ENCODE assay signal across 8 mouse cellular contexts in the genomic region with DNA sequence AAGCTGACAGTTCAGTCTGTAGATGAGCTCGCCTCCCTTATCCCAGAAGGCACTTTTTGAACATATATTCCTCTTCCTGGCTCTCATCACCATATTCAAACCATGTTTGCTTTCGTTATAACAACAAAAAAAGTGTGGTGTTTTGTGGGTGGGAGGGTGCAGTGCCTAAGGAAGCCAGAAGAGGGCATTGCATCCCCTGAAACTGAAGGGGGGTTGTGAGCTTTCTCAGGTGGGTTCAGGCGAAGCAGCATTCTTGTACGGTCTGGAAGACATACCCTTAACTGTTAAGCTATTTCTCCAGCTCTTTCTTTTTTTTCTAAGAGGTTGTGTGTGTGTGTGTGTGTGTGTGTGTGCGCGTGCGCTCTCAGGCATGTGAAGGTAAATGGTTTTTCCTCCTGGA. TPM values are rescaled to one million over a fixed set of nuclear protein-coding genes. Genes with fewer than 3 reads are reported as not detected.
DNase-seq lines count a peak whose midpoint lies in the region; ATAC-seq and TF ChIP-seq lines count a peak whose summit lies in the region.

No protein-coding gene starts in this region.

- no peak overlapping the region for H3K9ac ChIP-seq in kidney, embryonic 15.5 days

- no peaks in the 10 kb centered on the region for H3K9me3 ChIP-seq in heart, embryonic 10.5 days
- no peaks in the 10 kb centered on the region for H3K9me3 ChIP-seq in kidney, embryonic 15.5 days (replicated peaks)

- 32% methylated on average over 7 of the region's 7 CpGs for WGBS in heart, embryonic 10.5 days
- WGBS in kidney, embryonic 15.5 days = 37% methylated on average over 7 of the region's 7 CpGs
- WGBS in lung, adult 2 months = 29% methylated on average over 7 of the region's 7 CpGs

- TF ChIP-seq CTCF in lung, adult 2 months (IDR thresholded peaks at IDR 0.05; ENCODE audit: insufficient read depth, low read length) = peak; percentile 86

- TF ChIP-seq POLR2A in lung, adult 2 months (IDR thresholded peaks at IDR 0.05; ENCODE audit: borderline replicate concordance, extremely low read depth, low read depth, low read length) = no peak

- DNase-seq in urinary bladder, adult 18-20 months (ENCODE audit: low spot score in 2 of 2) = peak; percentile 39 to 45
- DNase-seq in urinary bladder, adult 2 months (ENCODE audit: low spot score) = no peak
- peak; percentile 51 to 70 for DNase-seq in cerebellum, postnatal 25 days
- DNase-seq in heart, embryonic 10.5 days (ENCODE audit: low spot score) = no peak
- DNase-seq in lung, adult 2 months = peak; percentile 71
- DNase-seq in retina, postnatal 1 day = peak; percentile 68

- peak overlapping the region; percentile 75 for H3K4me3 ChIP-seq in heart, embryonic 10.5 days
- peak overlapping the region; percentile 55; the same call in 1 of the 2 replicates for H3K4me3 ChIP-seq in kidney, embryonic 15.5 days (replicated peaks)
- no peak overlapping the region for H3K4me3 ChIP-seq in lung, adult 2 months (replicated peaks; ENCODE audit: extremely low read depth, low read depth, low read length)

- H3K4me1 ChIP-seq in heart, embryonic 10.5 days = peaks cover 61% of the 10 kb centered on the region
- H3K4me1 ChIP-seq in kidney, embryonic 15.5 days = peaks cover 67% of the 10 kb centered on the region
- H3K4me1 ChIP-seq in lung, adult 2 months (ENCODE audit: control insufficient read depth, insufficient read depth, low read length) = peaks cover 15% of the 10 kb centered on the region

- H3K4me2 ChIP-seq in kidney, embryonic 15.5 days = peak overlapping the region; percentile 97

- H3K36me3 ChIP-seq in heart, embryonic 10.5 days = peaks cover 44% of the 10 kb centered on the region
- H3K36me3 ChIP-seq in kidney, embryonic 15.5 days = peaks cover 44% of the 10 kb centered on the region

- H3K27me3 ChIP-seq in heart, embryonic 10.5 days (ENCODE audit: insufficient read depth, poor library complexity, severe bottlenecking) = peaks cover 17% of the 10 kb centered on the region
- peaks cover 16% of the 10 kb centered on the region for H3K27me3 ChIP-seq in kidney, embryonic 15.5 days

- no peak for ATAC-seq in kidney, embryonic 15.5 days (replicated peaks; ENCODE audit: low FRiP score)
- no peak for ATAC-seq in activated CD4-positive, CD25-positive, alpha-beta regulatory T cell, adult 4 months

- peak overlapping the region; percentile 90; the same call in 1 of the 2 replicates for H3K27ac ChIP-seq in heart, embryonic 10.5 days
- peak overlapping the region; percentile 78 for H3K27ac ChIP-seq in kidney, embryonic 15.5 days

RNA-seq across cellular contexts. Expression of a gene that starts 3.1 kb away (rescaled TPM):
- 97.4 and 121 TPM in 2 replicates for polyA plus RNA-seq in urinary bladder, adult 2 months (2012; rRNA removed)
- polyA plus RNA-seq in heart, embryonic 10.5 days (2016; fragmentation: Nextera tagmentation; extraction: Ambion mirVana) = 9.5 and 11.4 TPM in 2 replicates
- 9.6 TPM in 2 replicates for polyA plus RNA-seq in kidney, embryonic 15.5 days (2015; fragmentation: Nextera tagmentation; extraction: Ambion mirVana)
- 80.8 and 125 TPM in 2 replicates for polyA plus RNA-seq in lung, adult 2 months (2012; rRNA removed)
- polyA plus RNA-seq in activated CD4-positive, CD25-positive, alpha-beta regulatory T cell, adult 4 months (2017; shearing (Covaris generic)) = 10 to 100 TPM; 28.9 to 30.5 TPM

RNA-seq across cellular contexts. Expression of a gene that starts 5.9 kb away (rescaled TPM):
- 49.4 and 49.5 TPM in 2 replicates for polyA plus RNA-seq in urinary bladder, adult 2 months (2012; rRNA removed)
- 104 and 119 TPM in 2 replicates for polyA plus RNA-seq in heart, embryonic 10.5 days (2016; fragmentation: Nextera tagmentation; extraction: Ambion mirVana)
- 125 and 129 TPM in 2 replicates for polyA plus RNA-seq in kidney, embryonic 15.5 days (2015; fragmentation: Nextera tagmentation; extraction: Ambion mirVana)
- polyA plus RNA-seq in lung, adult 2 months (2012; rRNA removed) = 27.4 and 30.4 TPM in 2 replicates
- 10 to 100 TPM; 68.9 to 91.0 TPM for polyA plus RNA-seq in activated CD4-positive, CD25-positive, alpha-beta regulatory T cell, adult 4 months (2017; shearing (Covaris generic))

RNA-seq across cellular contexts. Expression of a gene that starts 6.0 kb away (rescaled TPM):
- 215 and 231 TPM in 2 replicates for polyA plus RNA-seq in urinary bladder, adult 2 months (2012; rRNA removed)
- polyA plus RNA-seq in heart, embryonic 10.5 days (2016; fragmentation: Nextera tagmentation; extraction: Ambion mirVana) = 810 and 835 TPM in 2 replicates
- 808 and 824 TPM in 2 replicates for polyA plus RNA-seq in kidney, embryonic 15.5 days (2015; fragmentation: Nextera tagmentation; extraction: Ambion mirVana)
- polyA plus RNA-seq in lung, adult 2 months (2012; rRNA removed) = 93.2 and 117 TPM in 2 replicates
- 100 to 1,000 TPM; 246 to 312 TPM for polyA plus RNA-seq in activated CD4-positive, CD25-positive, alpha-beta regulatory T cell, adult 4 months (2017; shearing (Covaris generic))

RNA-seq across cellular contexts. Expression of a gene that starts 6.2 kb away (rescaled TPM):
- not detected in 2 replicates for polyA plus RNA-seq in urinary bladder, adult 2 months (2012; rRNA removed)
- not detected in 2 replicates for polyA plus RNA-seq in heart, embryonic 10.5 days (2016; fragmentation: Nextera tagmentation; extraction: Ambion mirVana)
- not detected in 2 replicates for polyA plus RNA-seq in kidney, embryonic 15.5 days (2015; fragmentation: Nextera tagmentation; extraction: Ambion mirVana)
- polyA plus RNA-seq in lung, adult 2 months (2012; rRNA removed) = not detected in 2 replicates
- not detected for polyA plus RNA-seq in activated CD4-positive, CD25-positive, alpha-beta regulatory T cell, adult 4 months (2017; shearing (Covaris generic))

RNA-seq across cellular contexts. Expression of a gene that starts 15.0 kb away (rescaled TPM):
- 26.9 and 28.5 TPM in 2 replicates for polyA plus RNA-seq in urinary bladder, adult 2 months (2012; rRNA removed)
- 8.4 and 14.7 TPM in 2 replicates for polyA plus RNA-seq in heart, embryonic 10.5 days (2016; fragmentation: Nextera tagmentation; extraction: Ambion mirVana)
- polyA plus RNA-seq in kidney, embryonic 15.5 days (2015; fragmentation: Nextera tagmentation; extraction: Ambion mirVana) = 25.3 and 27.0 TPM in 2 replicates
- 9.5 and 10.5 TPM in 2 replicates for polyA plus RNA-seq in lung, adult 2 months (2012; rRNA removed)
- 1 to 10 TPM; 2.6 to 3.0 TPM for polyA plus RNA-seq in activated CD4-positive, CD25-positive, alpha-beta regulatory T cell, adult 4 months (2017; shearing (Covaris generic))

Comparison
In these comparisons a context has a peak if more than half of its experiments do, and no peak if none do; other contexts are left out.
1. DNase-seq: peak in urinary bladder, adult 18-20 months (2 of 2), cerebellum, postnatal 25 days (2 of 2), lung, adult 2 months (single experiment) and retina, postnatal 1 day (single experiment); none in urinary bladder, adult 2 months (single experiment) and heart, embryonic 10.5 days (single experiment).